Mouse (Mus musculus) cortical plate, adult 2 months (tissue): ENCODE results near the gene Ccdc40. TPM values are rescaled to one million over a fixed set of nuclear protein-coding genes. Genes with fewer than 3 reads are reported as not detected.

Experiments
- H3K27ac ChIP-seq: fragments of 200-500 bp; 2 replicates; pipeline ENCODE4 v1.5.1; 2012; ENCODE audit warnings: low read length, control low read depth, inconsistent platforms; ENCODE audit not compliant: insufficient read depth
- H3K4me1 ChIP-seq: fragments of 200-500 bp; 2 replicates; pipeline ENCODE4 v1.6.1; 2011; ENCODE audit warnings: low read length; ENCODE audit not compliant: control insufficient read depth, insufficient read depth
- H3K4me3 ChIP-seq: fragments of 200-500 bp; 2 replicates; pipeline ENCODE4 v1.5.1; 2011; ENCODE audit warnings: mild to moderate bottlenecking, low read length, control low read depth; ENCODE audit not compliant: insufficient read depth
- CTCF ChIP-seq: fragments of 200-500 bp; IDR thresholded peaks from 2 replicates; pipeline ENCODE4 v1.5.1; 2011; ENCODE audit warnings: mild to moderate bottlenecking, control low read depth, low read length; ENCODE audit not compliant: insufficient read depth; ENCODE audit errors: extremely low read depth
- POLR2A ChIP-seq: fragments of 200-500 bp; IDR thresholded peaks from 2 replicates; pipeline ENCODE4 v1.6.1; 2011; ENCODE audit warnings: mild to moderate bottlenecking, low read length, control low read depth; ENCODE audit not compliant: insufficient read depth; ENCODE audit errors: extremely low read depth
- polyA plus RNA-seq: library from polyadenylated mRNA; depleted of rRNA; stranded (reverse); fragments of >200 nt; gene quantifications from 2 replicates; pipeline ENCODE4 v1.2.3, GENCODE M21; 2012

The Ccdc40 gene
- polyA plus RNA-seq, 1 experiment = 1.4 TPM

DNA sequence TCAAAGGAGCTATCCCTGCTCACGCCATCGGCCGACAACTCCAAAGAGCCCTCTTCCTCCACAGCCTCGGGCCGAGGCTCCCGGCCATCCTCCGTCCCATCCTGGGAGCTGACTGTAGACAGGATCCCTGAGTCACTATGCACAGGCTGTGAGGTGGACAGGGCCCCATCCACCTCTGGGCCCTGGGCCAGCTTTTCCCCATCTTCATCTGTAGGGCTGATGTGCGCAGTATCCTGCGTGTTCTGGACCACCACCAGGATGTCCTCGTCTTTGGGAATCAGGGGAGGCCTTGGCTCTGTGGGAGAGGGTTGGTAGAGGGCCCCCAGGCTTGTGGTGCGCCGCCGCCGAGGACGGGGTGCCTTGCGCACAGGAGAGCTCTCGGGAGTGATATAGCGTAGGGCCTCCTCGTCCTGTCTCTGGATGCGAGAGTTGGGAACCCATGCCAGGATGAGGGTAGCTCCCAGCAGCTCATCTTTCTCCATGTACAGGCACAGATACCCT is 19.5 kb upstream of the Ccdc40 start:
- Histone ChIP-seq H3K4me1 (no peaks in the 10 kb centered on the region), H3K27ac (no peak overlapping the region), H3K4me3 (no peak overlapping the region)
- TF ChIP-seq POLR2A (no peak), CTCF (no peak)

DNA sequence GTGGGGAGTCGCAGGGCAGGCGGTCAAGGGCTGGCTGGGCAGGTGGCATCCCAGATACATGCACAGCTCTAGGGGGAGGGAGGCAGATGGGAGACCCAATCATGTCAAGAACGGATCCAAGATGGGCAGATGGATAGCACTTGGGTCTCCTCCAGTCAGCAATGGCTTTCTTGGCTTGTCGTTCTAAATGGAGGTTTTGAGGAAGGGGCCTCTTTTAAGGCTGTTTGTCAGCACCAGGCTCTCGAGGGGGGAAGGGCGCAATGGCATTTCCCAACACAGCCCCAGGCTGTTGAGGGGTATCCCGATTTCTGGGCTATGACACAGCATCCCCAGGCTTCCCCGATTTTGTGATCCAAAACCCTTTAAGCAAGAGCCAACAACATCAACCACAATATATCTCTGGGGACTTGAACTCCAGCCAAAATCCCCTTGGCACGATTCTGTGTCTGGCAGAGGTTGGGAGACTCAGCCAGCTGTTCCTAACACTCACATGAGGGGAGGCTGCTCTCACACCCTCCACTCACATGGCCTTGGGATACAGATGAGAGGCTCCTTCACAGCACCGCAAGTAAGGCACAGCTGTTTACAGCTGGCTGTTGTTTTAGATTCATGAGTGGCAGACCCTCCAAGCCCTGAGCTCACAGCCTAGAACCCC is 18.9 kb upstream of the Ccdc40 start:
- H3K4me1 ChIP-seq = no peaks in the 10 kb centered on the region

DNA sequence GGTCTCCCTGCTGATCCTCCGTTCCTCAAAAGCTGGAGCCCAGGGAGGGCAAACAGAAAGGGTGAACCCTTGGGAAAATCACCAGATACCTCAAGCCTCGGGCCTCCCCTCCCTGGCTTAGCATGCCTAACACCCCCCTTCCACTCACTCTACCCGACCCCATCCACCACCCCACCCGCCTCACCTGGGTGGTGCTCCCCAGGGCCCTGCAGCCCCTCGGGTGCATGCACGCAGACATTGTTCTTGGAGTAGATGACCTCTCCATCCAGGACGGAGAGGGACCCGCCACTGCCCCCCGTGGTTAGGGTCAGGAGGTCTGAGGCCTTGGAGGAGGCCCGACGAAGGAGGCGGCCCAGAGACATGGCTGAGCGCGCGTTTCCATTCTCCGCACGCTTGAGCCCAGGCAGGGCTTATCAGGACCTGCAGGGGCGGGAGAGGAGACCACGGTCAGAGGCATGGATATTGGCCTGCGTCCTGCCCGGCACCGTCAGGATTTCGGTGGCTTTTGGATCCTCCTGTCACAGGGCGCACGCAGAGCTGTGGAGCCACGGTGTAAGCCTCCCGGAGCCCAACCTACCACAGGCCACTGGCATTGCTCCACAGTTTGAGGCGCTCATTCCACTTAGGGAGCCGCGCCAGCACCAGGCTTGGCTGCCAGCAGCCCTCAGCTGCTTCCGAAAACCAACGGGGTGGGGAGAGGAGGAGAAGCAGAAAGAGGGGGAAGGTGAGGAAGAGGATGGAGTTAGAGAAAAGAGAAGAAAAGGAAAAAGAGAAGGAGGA is 17.9 kb upstream of the Ccdc40 start:
- no peak for TF ChIP-seq CTCF
- TF ChIP-seq POLR2A = no peak
- Histone ChIP-seq H3K4me1 (no peaks in the 10 kb centered on the region), H3K4me3 (no peak overlapping the region), H3K27ac (no peak overlapping the region)

More for the DNA sequence above, 18.9 kb upstream of the Ccdc40 start:
- TF ChIP-seq POLR2A (no peak), CTCF (no peak)
- no peak overlapping the region for H3K4me3 ChIP-seq
- H3K27ac ChIP-seq = no peak overlapping the region

- Histone ChIP-seq H3K27ac (no peak overlapping the region), H3K4me1 (no peaks in the 10 kb centered on the region), H3K4me3 (no peak overlapping the region)
- no peak for TF ChIP-seq CTCF
- no peak for TF ChIP-seq POLR2A
These were observed 16.6 kb upstream of the Ccdc40 start for GRCm38 (mm10) chr11:119211604-119212309.

DNA sequence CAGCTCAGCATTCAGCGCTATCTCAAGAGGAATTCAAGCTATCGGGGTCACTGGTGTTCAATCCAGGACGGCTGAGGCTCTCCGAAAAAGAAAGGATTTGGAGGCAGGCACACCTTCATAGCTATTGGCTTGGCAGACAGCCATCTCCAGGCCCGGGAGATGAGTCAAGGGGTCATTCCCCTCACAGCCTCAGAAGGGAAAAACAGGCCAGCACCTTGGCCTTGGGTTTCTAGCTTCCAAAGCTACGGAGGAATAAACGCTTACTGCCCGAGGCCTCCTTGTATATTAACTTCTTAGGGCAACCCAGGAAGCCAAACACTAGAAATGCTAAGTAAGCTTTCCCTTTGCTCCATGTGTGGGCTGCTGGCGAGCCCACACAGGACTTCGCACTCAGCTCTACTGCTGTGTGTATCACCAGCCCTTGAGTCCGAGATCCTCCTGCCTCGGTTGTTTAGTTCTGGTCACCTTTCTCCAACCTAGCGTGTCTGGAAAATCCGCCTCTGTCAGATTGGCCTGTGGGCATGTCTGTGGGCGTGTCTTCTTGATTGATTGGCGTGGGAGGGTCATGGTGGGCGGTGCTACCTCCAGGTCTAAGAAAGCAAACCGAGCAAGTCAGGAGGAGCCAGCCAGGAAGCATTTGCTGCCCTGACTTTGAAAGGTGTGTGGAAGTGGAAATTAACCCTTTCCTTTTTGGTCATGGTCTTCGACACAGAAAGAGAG is 15.0 kb upstream of the Ccdc40 start:
- no peaks in the 10 kb centered on the region for H3K4me1 ChIP-seq

DNA sequence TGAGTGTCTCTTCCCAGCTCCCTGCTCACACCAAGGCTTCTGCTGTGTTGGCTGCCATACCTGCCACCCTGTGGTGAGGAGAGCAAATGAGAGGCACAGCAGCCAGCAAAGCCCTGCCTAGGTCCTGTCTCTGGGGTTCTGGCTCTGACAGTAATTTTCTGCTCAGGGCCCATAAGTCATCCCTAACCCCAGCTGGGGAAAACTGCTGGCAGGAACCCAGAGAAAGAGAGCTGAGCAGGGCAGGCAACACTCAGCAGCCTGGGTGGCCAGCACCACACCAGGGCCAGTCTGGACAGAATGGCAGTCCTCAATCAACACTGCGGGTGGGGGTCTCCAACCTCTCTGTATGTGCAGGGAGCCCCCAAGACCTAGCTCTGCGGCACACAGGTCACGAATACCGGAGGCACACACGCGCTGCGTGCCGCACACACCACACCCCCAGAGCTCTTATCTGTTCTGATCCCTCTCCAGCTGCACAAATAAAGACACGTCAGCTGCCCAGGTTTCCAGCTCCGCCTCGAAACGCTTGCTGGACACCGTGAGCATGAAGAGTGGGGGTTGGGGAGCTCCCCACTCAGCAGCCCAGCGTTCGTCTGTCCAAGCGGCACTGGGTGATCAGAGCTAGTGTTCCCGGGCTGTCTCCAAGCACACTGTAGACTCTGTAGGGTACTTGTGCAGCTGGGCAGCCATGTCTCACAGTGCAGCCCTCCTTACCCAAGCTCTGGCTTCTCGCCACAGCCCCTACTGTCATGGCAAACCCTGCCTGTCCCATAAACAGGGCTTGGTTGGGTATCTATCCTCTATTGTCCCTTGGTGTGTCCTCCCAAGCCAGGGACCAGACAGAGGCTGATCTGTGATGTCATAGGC is 13.1 kb upstream of the Ccdc40 start:
- Histone ChIP-seq H3K27ac (peak overlapping the region; percentile 16; the same call in 1 of the 2 replicates), H3K4me3 (no peak overlapping the region), H3K4me1 (0 out of 2 replicates have a peak, but pooled peaks cover 4% of the 10 kb centered on the region)
- peak; percentile 22; the same call in 1 of the 2 replicates for TF ChIP-seq CTCF
- TF ChIP-seq POLR2A = 0 out of 2 replicates have a peak, but pooled peaks have one; percentile 25

More for the DNA sequence above, 15.0 kb upstream of the Ccdc40 start:
- TF ChIP-seq CTCF (no peak), POLR2A (no peak)
- Histone ChIP-seq H3K4me3 (no peak overlapping the region), H3K27ac (no peak overlapping the region)

DNA sequence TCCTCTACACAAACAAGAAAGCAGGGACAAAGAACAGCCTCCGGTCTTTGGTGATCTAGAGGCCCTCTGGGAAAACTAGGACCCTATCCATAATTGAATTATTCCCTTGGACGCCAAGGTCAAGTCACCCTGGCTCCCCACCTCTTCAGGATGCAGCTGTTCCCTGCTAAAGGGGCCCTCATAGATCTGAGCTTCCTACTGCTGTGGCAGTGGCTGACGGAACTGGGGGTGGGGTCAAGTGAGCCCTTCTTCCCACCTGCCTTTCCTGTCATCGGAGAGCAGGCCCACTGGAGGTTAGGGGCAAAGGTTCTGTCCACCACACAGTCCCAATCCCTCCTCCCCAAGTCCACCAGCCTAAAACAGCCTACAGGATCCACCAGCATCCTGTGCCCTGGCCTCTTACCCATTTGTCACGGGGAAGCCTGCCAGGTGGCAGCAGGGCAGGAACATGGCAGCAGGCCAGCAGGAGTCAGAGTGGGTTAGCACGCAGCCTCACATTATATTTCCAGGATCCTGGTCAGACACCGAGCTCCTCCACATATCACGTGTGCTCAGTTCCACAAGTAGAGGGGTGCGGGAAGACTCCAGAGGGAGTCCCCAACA is 12.4 kb upstream of the Ccdc40 start:
- Histone ChIP-seq H3K4me1 (0 out of 2 replicates have a peak, but pooled peaks cover 4% of the 10 kb centered on the region), H3K4me3 (no peak overlapping the region), H3K27ac (peak overlapping the region; percentile 24; the same call in 1 of the 2 replicates)
- no peak for TF ChIP-seq CTCF
- TF ChIP-seq POLR2A = no peak

DNA sequence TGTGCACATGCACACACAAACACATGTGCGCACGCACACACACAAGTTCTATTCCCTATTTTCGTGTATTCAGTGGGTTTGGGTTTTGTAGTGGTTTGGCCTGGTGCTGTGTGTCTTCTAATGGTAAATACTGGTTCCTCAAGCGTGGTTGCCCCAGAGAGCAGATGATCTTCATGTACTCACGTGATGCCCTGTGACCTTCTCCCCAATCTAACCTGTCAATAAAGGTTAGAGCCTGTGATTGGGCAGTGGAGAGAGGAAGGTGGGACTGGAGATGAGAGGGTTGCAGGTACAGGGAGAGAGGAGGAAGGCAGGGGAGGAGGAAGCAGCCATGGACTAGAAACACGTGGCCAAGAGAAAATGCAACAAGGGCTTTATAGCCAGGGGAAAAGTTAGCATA is 10.5 kb upstream of the Ccdc40 start:
- Histone ChIP-seq H3K4me3 (no peak overlapping the region), H3K27ac (no peak overlapping the region), H3K4me1 (0 out of 2 replicates have a peak, but pooled peaks cover 4% of the 10 kb centered on the region)
- TF ChIP-seq POLR2A (no peak), CTCF (no peak)
